Mouse (Mus musculus) cortical plate, adult 2 months (tissue): Measurements from ENCODE around the gene Bcr.
"Not testable (repeated sequence)": the region's sequence is repeated elsewhere in the genome, so short reads cannot be mapped to it uniquely, and the experiment has no call there.

Experiments used
- CTCF ChIP-seq: fragments of 200-500 bp; IDR thresholded peaks from 2 replicates; pipeline ENCODE4 v1.5.1; 2011; ENCODE audit warnings: mild to moderate bottlenecking, control low read depth, low read length; ENCODE audit not compliant: insufficient read depth; ENCODE audit errors: extremely low read depth
- POLR2A ChIP-seq: fragments of 200-500 bp; IDR thresholded peaks from 2 replicates; pipeline ENCODE4 v1.6.1; 2011; ENCODE audit warnings: mild to moderate bottlenecking, low read length, control low read depth; ENCODE audit not compliant: insufficient read depth; ENCODE audit errors: extremely low read depth

GRCm38 (mm10) chr10:75042060-75042459 lies 18.3 kb upstream of the Bcr start:
- not testable (repeated sequence) for TF ChIP-seq CTCF, POLR2A
